Mouse (Mus musculus) gastrocnemius, postnatal 14 days (tissue): ENCODE results near the gene Map3k12. TPM values are rescaled to one million over a fixed set of nuclear protein-coding genes. Genes with fewer than 3 reads are reported as not detected.

ENCODE experiments used
- DNase-seq: peaks from one replicate; pipeline ENCODE4 v3.0.0; 2021; ENCODE audit warnings: mixed read lengths
- intact Hi-C: fragments of 180-260 bp; cut with DNase I; formaldehyde crosslinking; loops from one replicate; pipeline ENCODE4 v1.15.1; 2025; ENCODE audit warnings: low total_unique reads
- long read RNA-seq, 2 experiments: library from polyadenylated mRNA; stranded (forward); transcript quantifications; one replicate each; pipeline ENCODE4 v2.0.0; 2021
- total RNA-seq, 2 experiments: library from RNA; stranded (reverse); gene quantifications; 2 replicates each; pipeline ENCODE4 v1.2.3; 2021

The Map3k12 gene
- 1 to 10 TPM; 3.1 TPM for total RNA-seq
- long read RNA-seq, experiment 1, full-length matches to known transcripts = 1 of 3 reads
- long read RNA-seq, experiment 1, partial matches to known transcripts = 0 of 3 reads
- long read RNA-seq, experiment 1, other reads (novel, unspliced or antisense) = 2 of 3 reads
- long read RNA-seq, experiment 2, full-length matches to known transcripts = 1 of 4 reads
- long read RNA-seq, experiment 2, partial matches to known transcripts = 0 of 4 reads
- long read RNA-seq, experiment 2, other reads (novel, unspliced or antisense) = 3 of 4 reads

DNA sequence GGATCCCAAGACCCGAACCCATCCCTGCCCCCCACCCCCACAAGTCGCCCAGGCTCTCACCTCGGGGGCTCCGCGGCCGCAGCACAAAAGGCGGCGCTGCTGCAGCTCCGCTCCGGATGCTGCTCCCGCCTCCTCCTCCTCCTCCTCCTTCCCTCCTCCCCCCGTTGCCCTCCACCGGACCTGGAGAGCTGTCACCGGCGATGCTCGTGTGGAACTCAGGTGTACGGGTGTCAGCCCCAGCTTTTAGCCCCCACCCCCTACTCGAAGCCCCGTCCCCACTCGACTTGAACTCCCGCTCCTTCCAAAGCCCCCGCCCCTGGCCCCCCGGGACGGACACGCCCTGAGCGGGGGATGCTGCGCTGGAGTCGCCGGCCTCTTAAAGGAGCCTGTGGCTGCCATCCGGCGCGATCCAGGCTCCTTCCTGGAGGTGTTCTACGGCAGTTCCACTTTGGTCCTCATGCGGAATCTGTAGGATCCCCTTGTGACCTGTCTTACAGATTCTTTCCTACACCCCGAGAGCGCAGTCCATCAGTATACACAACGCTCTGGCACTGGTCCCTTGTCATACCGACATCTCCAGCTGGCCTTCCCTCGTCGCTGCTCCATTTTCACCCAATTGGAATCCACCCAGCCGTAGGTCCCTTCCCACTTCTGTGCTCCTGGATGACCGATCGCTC, at the start of gene Map3k12:
Gene Map3k12, minus strand, starts transcription at position 337 of the 677 bp plus-strand sequence.
- DNase-seq = peak; percentile 74
- intact Hi-C loops = no loop called here

- intact Hi-C loops = no loop called here
- no peak for DNase-seq
Measured at GRCm38 (mm10) chr15:102563681-102564080, 46.8 kb upstream of the Map3k12 start.

GRCm38 (mm10) chr15:102563061-102563460, 46.2 kb upstream of the Map3k12 start:
- no peak for DNase-seq
- intact Hi-C loops = no loop called here

DNA sequence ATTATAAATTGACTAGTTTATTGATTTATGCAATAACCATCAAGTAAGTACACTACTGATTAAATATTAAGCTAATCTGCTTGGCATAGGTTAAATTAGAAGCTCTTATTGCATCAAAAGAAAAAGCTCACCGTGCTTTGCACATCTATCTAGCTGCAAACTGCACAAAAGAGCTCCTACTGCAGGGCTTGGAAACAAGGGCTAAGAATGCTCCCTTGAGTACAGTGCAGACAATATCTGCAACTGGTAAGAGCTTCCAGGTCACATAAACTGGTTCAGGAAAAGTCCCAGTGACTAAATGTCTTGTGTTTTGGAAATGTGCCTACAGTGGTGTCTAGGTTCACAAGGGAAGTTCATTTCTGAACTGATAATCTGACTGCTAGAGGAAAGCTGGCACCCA, 45.6 kb upstream of the Map3k12 start:
- DNase-seq = no peak
- intact Hi-C loops = no loop called here

GRCm38 (mm10) chr15:102557580-102557979, 40.7 kb upstream of the Map3k12 start:
- no peak for DNase-seq
- intact Hi-C loops = loop anchor here (10.0 kb wide), 1 partner anchor 107 kb away; no protein-coding TSS in a partner anchor

DNA sequence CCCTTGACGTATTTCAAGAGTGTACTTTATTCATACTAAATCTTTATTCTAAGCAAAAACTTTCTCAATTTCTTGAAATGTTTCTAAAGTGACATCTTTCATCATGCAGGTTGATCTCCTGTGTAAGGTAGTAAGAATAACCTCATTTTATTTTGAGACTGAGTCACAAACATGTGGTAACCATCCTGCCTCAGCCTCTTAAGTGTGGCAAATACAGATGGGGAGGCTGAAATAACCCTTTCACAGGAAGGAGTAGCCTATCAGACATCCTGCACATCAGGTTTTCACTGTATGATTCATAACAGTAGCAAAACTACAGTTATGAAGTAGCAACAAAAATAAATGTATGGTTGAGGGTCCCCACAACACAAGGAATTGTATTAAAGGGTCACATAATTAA, 38.7 kb upstream of the Map3k12 start:
- intact Hi-C loops = loop anchor here (10.0 kb wide), 1 partner anchor 109 kb away; no protein-coding TSS in a partner anchor
- DNase-seq = no peak

DNA sequence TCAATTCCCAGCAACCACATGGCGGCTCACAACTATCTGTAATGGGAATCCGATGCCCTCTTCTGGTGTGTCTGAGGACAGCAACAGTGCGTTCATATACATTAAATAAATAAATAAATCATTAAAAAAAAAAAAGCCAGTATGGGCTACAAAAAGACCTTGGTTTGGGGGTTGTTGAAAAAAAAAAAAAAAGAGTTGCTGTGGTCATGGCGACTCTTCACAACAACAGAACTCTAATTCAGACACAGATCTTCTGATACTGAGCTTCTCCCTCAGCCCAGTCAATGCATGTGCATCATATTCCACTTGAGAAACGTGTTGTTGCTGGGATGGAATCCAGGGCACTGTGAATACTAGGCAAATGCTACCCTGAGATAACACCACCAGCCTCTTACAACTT, 35.7 kb upstream of the Map3k12 start:
- intact Hi-C loops = loop anchor here (10.0 kb wide), 1 partner anchor 112 kb away; no protein-coding TSS in a partner anchor
- no peak for DNase-seq

- DNase-seq = no peak
- intact Hi-C loops = no loop called here
Measured at GRCm38 (mm10) chr15:102547478-102547877, 30.6 kb upstream of the Map3k12 start.

GRCm38 (mm10) chr15:102546677-102547427, 30.0 kb upstream of the Map3k12 start:
- DNase-seq = peak; percentile 55
- intact Hi-C loops = no loop called here

GRCm38 (mm10) chr15:102546246-102546645, 29.4 kb upstream of the Map3k12 start:
- intact Hi-C loops = no loop called here
- no peak for DNase-seq

DNA sequence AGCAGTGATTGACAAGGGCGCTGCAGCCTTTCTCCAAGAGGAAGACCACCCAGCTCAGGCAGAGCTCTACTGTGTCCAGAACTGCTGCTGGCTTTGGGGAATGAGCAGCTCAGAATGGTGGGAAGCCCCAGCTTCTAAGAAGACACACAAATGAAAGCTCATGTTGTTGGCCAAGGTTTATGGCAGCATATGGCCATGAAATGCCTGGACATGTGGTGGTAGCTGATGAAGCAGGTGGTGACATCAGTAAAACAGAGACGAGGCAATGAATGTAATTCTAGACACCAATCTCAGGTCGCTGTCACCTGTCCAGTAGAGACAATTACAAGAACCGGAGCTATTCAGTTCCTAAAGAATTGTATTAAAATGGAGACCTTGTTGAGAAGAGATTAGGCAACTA, 27.9 kb upstream of the Map3k12 start:
- intact Hi-C loops = no loop called here
- no peak for DNase-seq

GRCm38 (mm10) chr15:102533926-102534325, 17.1 kb upstream of the Map3k12 start:
- DNase-seq = no peak
- intact Hi-C loops = no loop called here

GRCm38 (mm10) chr15:102532106-102532900, 15.4 kb upstream of the Map3k12 start:
- DNase-seq = no peak
- intact Hi-C loops = no loop called here

GRCm38 (mm10) chr15:102531586-102531985, 14.7 kb upstream of the Map3k12 start:
- intact Hi-C loops = no loop called here

DNA sequence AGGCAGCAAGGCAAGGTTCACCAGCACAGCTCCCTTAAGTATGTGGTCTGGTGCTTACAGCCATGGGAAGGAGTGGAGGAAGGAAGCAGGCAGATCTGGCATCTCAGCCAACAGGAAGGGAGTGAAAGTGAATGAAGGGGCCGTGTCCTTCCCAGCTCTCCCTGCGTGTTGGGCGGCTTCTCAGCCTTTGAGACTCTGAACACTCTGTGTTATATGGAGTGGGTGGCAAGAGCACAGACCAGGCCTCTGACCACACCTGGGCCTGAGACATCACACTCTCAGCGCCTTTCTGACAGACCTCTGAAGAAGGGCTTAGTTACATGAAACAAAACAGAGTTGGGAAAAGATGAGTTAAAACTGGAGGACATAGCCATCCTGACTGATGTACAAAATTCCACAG, 13.7 kb upstream of the Map3k12 start:
- no peak for DNase-seq
- intact Hi-C loops = no loop called here

More at GRCm38 (mm10) chr15:102531586-102531985, 14.7 kb upstream of the Map3k12 start:
- DNase-seq = no peak

DNA sequence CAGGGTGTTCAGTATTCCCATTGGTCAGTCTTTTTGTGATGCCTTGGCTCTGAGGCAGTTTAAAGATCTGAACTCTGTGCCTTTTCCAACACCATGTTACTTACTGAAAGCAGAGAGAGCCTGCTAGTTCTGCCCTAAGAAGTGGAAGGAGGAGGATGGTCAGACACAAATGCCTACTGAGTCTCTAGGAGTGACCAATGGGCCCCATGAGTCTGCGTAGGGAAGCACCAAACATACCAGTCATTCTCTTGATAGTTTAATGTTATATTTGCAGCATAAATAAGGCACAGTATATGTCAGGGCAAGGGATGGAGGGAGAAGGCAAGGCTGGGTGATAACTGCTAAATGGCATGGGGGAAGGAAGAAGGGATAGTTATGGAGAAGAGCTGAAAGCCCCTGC, 11.5 kb upstream of the Map3k12 start:
- intact Hi-C loops = no loop called here
- DNase-seq = no peak

- intact Hi-C loops = no loop called here
- no peak for DNase-seq
Measured at GRCm38 (mm10) chr15:102527936-102528335, 11.1 kb upstream of the Map3k12 start.

GRCm38 (mm10) chr15:102526111-102527002, 9.5 kb upstream of the Map3k12 start:
- intact Hi-C loops = no loop called here

More at GRCm38 (mm10) chr15:102526111-102527002, 9.5 kb upstream of the Map3k12 start:
- DNase-seq = no peak
